In genomic region chr9:44652027-44652426, GRCm38 (mm10) we compare ENCODE assay signal across 8 mouse cellular contexts. TPM values are rescaled to one million over a fixed set of nuclear protein-coding genes. Genes with fewer than 3 reads are reported as not detected.
DNase-seq lines count a peak whose midpoint lies in the region; ATAC-seq and TF ChIP-seq lines count a peak whose summit lies in the region.
"Had no signal": no experiment of that assay in that cellular context is flagged by ENCODE, and none has a peak within 500 bp of the region (broad histone marks: within the 10 kb centered on the region; RNA-seq: fewer than 3 reads in every experiment).

No protein-coding gene starts in this region.

- H3K9ac ChIP-seq in hindbrain, postnatal 0 days (replicated peaks; ENCODE audit: low read length): no peak overlapping the region

- no peak overlapping the region for H3K27ac ChIP-seq in hindbrain, postnatal 0 days
- H3K27ac ChIP-seq: macrophage had no signal

- H3K36me3 ChIP-seq in hindbrain, postnatal 0 days (ENCODE audit: insufficient read depth, low read length): no peaks in the 10 kb centered on the region

- peak; percentile 87 for ATAC-seq in hindbrain, postnatal 0 days
- peak; percentile 92 for ATAC-seq in megakaryocyte progenitor cell, adult 5-6 weeks (replicated peaks; ENCODE audit: poor library complexity)

- H3K9me3 ChIP-seq in hindbrain, postnatal 0 days (ENCODE audit: low read length): no peaks in the 10 kb centered on the region

- 9% methylated on average over 8 of the region's 8 CpGs for WGBS in hindbrain, postnatal 0 days

- no peaks in the 10 kb centered on the region for H3K4me1 ChIP-seq in hindbrain, postnatal 0 days (ENCODE audit: insufficient read depth, low read length)

- DNase-seq in ZHBTc4 (ENCODE audit: low read depth, low spot score): peak; percentile 60
- peak; percentile 83 to 87 for DNase-seq in cerebellum, postnatal 14 days
- peak; percentile 78 for DNase-seq in gastrocnemius, adult 18-20 months (ENCODE audit: low spot score)
- peak; percentile 81 for DNase-seq in hindbrain, postnatal 0 days (ENCODE audit: low spot score)
- DNase-seq in left cerebral cortex, adult 18-20 months (ENCODE audit: low spot score in 2 of 2): peak; percentile 63 to 64
- peak; percentile 73 for DNase-seq in right cerebral cortex, postnatal 4 days

- peak; percentile 90 for TF ChIP-seq CTCF in hindbrain, postnatal 0 days (IDR thresholded peaks at IDR 0.05; ENCODE audit: low read depth)

- no peak overlapping the region for H3K4me3 ChIP-seq in hindbrain, postnatal 0 days (ENCODE audit: low read length)

- H3K4me2 ChIP-seq in hindbrain, postnatal 0 days (ENCODE audit: low read depth, low read length): no peak overlapping the region

- no peaks in the 10 kb centered on the region for H3K27me3 ChIP-seq in hindbrain, postnatal 0 days (ENCODE audit: insufficient read depth, low read length)

RNA-seq across cellular contexts. Expression of gene Treh, which starts 21.0 kb away (rescaled TPM):
- total RNA-seq in gastrocnemius, adult 18-20 months (2021): not detected
- total RNA-seq in hindbrain, postnatal 0 days (2014; rRNA removed): not detected in 2 replicates
- not detected in 2 replicates for polyA plus RNA-seq in hindbrain, postnatal 0 days (2015; fragmentation: Nextera tagmentation; extraction: Ambion mirVana)
- total RNA-seq in left cerebral cortex, adult 18-20 months (2021): not detected
- not detected in 2 replicates for total RNA-seq in megakaryocyte progenitor cell, adult 5-6 weeks (2015)
- not detected in 2 replicates for total RNA-seq in megakaryocyte progenitor cell, adult 5-6 weeks (2017)
- polyA plus RNA-seq: macrophage had no signal

RNA-seq across cellular contexts. Expression of gene Ddx6, which starts 47.3 kb away (rescaled TPM):
- 10 to 100 TPM; 68.4 to 69.8 TPM for total RNA-seq in gastrocnemius, adult 18-20 months (2021)
- total RNA-seq in hindbrain, postnatal 0 days (2014; rRNA removed): 52.9 and 56.2 TPM in 2 replicates
- 22.3 and 22.7 TPM in 2 replicates for polyA plus RNA-seq in hindbrain, postnatal 0 days (2015; fragmentation: Nextera tagmentation; extraction: Ambion mirVana)
- 100 to 1,000 TPM; 145 to 155 TPM for total RNA-seq in left cerebral cortex, adult 18-20 months (2021)
- 65.0 and 65.9 TPM in 2 replicates for total RNA-seq in megakaryocyte progenitor cell, adult 5-6 weeks (2015)
- total RNA-seq in megakaryocyte progenitor cell, adult 5-6 weeks (2017): 66.6 and 74.4 TPM in 2 replicates
